Mouse (Mus musculus) liver, embryonic 12.5 days (tissue): ENCODE data around the gene Grid2. TPM values are rescaled to one million over a fixed set of nuclear protein-coding genes. Genes with fewer than 3 reads are reported as not detected.

Experiments used
- ATAC-seq: fragments of 200-750 bp; cut with Nextera tagmentation; 2 replicates; pipeline ENCODE4 v1.8.0; 2017; ENCODE audit warnings: moderate number of reproducible peaks, mild to moderate bottlenecking, moderate library complexity
- H3K27ac ChIP-seq: fragments of 300-500 bp; sonication (generic); 2 replicates; pipeline ENCODE4 v1.5.1; 2016; ENCODE audit warnings: mild to moderate bottlenecking
- H3K27me3 ChIP-seq: fragments of 300-500 bp; sonication (generic); replicated peaks from 2 replicates; pipeline ENCODE4 v1.6.1; 2016; ENCODE audit warnings: mild to moderate bottlenecking, moderate library complexity
- H3K36me3 ChIP-seq: fragments of 300-500 bp; sonication (generic); 2 replicates; pipeline ENCODE4 v1.6.1; 2016; ENCODE audit warnings: mild to moderate bottlenecking, moderate library complexity
- H3K4me1 ChIP-seq: fragments of 300-500 bp; sonication (generic); 2 replicates; pipeline ENCODE4 v1.6.1; 2016
- H3K4me2 ChIP-seq: fragments of 300-500 bp; sonication (generic); 2 replicates; pipeline ENCODE4 v1.6.1; 2016; ENCODE audit warnings: mild to moderate bottlenecking, moderate library complexity
- H3K4me3 ChIP-seq: fragments of 300-500 bp; sonication (generic); 2 replicates; pipeline ENCODE4 v1.5.1; 2016; ENCODE audit warnings: mild to moderate bottlenecking, moderate library complexity
- H3K9ac ChIP-seq: fragments of 300-500 bp; sonication (generic); 2 replicates; pipeline ENCODE4 v1.6.1; 2016; ENCODE audit warnings: mild to moderate bottlenecking, moderate library complexity
- H3K9me3 ChIP-seq: fragments of 300-500 bp; sonication (generic); replicated peaks from 2 replicates; pipeline ENCODE4 v1.6.1; 2016; ENCODE audit warnings: mild to moderate bottlenecking, moderate library complexity
- WGBS: fragments of 180-500 bp; shearing (Covaris S2); methylation state at CpG from one replicate; pipeline ENCODE4 v1.1.7; 2016; ENCODE audit not compliant: insufficient replicate concordance; 5-methylcytosine and 5-hydroxymethylcytosine counted together
- polyA plus RNA-seq: library from polyadenylated mRNA; unstranded; fragments of >200 nt; fragmentation: Nextera tagmentation; extraction: Ambion mirVana; gene quantifications from 2 replicates; pipeline ENCODE4 v1.2.1, GENCODE M21; 2016

The Grid2 gene
- polyA plus RNA-seq, 1 experiment from 2014 or later: not detected

DNA sequence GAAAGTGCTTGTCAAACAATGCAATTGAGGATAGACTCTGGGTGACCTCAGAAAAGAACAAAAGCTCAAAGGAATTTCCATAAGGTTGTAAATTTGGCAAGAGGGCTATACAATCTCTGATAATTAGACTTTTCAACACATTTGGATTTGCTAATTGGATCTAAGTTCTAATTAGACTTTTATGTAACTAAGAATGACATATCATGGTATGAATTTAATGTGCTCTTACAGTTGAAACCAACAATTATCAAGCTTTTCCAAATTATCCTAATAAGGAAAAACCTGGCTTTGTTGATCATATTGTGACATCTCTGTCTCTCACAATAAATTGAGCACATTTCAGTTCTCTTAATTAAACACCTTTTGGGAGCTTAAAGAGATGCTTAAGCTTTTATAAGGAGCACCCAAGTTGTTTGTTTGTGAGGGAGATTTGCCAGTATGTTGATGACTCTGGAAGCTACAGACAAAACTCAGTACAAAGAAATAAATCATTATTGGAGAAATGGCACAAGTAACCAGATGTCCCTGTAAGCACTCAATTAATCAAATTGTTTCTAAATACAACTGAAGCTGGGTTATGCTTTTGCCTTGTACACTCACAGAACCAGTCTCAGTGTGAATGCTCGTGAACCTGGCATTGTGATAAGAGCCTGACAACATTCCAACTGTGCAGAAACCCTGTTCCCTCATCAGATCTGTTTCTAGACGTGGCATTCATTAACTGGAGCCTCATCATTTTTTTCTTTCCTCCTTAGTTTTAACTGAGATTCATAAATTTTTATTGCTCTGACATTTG is 1018.8 kb downstream of the Grid2 start:
- WGBS: 36% methylated on average over 2 of the region's 2 CpGs
- no peak for ATAC-seq
- no peaks in the 10 kb centered on the region for H3K27me3 ChIP-seq
- no peaks in the 10 kb centered on the region for H3K36me3 ChIP-seq
- H3K4me2 ChIP-seq: no peak overlapping the region
- H3K9ac ChIP-seq: no peak overlapping the region
- H3K4me3 ChIP-seq: no peak overlapping the region
- no peak overlapping the region for H3K27ac ChIP-seq
- no peaks in the 10 kb centered on the region for H3K9me3 ChIP-seq
- H3K4me1 ChIP-seq: no peaks in the 10 kb centered on the region

- Histone ChIP-seq H3K4me1 (no peaks in the 10 kb centered on the region), H3K36me3 (no peaks in the 10 kb centered on the region), H3K27ac (no peak overlapping the region), H3K27me3 (no peaks in the 10 kb centered on the region), H3K4me2 (no peak overlapping the region), H3K9ac (no peak overlapping the region), H3K4me3 (no peak overlapping the region), H3K9me3 (no peaks in the 10 kb centered on the region)
- WGBS: 60% methylated on average over 2 of the region's 2 CpGs
- ATAC-seq: no peak
Measured at GRCm38 (mm10) chr6:64279927-64280326, 1024.3 kb downstream of the Grid2 start.

DNA sequence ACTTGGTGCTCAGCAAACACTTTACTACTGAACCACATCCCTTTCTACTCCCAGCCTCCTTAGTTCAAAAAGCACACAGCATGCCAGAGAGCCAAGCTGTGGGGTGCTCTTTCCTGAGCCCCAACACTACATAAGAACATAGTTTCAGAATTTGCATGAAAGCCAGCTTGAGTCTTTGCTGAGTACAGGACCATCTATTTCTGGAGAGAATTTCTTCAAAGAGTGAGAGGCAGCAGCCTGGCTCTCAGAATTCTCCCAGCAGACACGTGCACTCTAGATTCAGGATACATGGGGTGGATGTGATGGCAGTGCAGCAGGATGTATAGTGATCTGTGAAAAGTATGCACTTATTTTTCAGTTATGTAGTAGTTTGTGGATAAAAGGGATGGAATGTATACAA is 1038.1 kb downstream of the Grid2 start:
- no peak for ATAC-seq

GRCm38 (mm10) chr6:64297633-64298032 is 1042.0 kb downstream of the Grid2 start:
- H3K9me3 ChIP-seq: no peaks in the 10 kb centered on the region
- no peak overlapping the region for H3K4me3 ChIP-seq
- no peak overlapping the region for H3K9ac ChIP-seq
- H3K27ac ChIP-seq: no peak overlapping the region
- WGBS: 59% methylated on average over 1 of the region's 1 CpGs
- no peak for ATAC-seq
- no peaks in the 10 kb centered on the region for H3K4me1 ChIP-seq
- H3K27me3 ChIP-seq: no peaks in the 10 kb centered on the region
- no peak overlapping the region for H3K4me2 ChIP-seq
- H3K36me3 ChIP-seq: no peaks in the 10 kb centered on the region

More for the DNA sequence above, 1038.1 kb downstream of the Grid2 start:
- H3K4me1 ChIP-seq: no peaks in the 10 kb centered on the region
- no peak overlapping the region for H3K4me2 ChIP-seq
- no peaks in the 10 kb centered on the region for H3K36me3 ChIP-seq
- 61% methylated on average over 1 of the region's 1 CpGs for WGBS
- no peak overlapping the region for H3K9ac ChIP-seq
- no peaks in the 10 kb centered on the region for H3K27me3 ChIP-seq
- no peak overlapping the region for H3K27ac ChIP-seq
- no peak overlapping the region for H3K4me3 ChIP-seq
- H3K9me3 ChIP-seq: no peaks in the 10 kb centered on the region

GRCm38 (mm10) chr6:64304709-64305476 is 1049.2 kb downstream of the Grid2 start:
- H3K4me3 ChIP-seq: no peak overlapping the region
- H3K9ac ChIP-seq: no peak overlapping the region
- H3K27me3 ChIP-seq: no peaks in the 10 kb centered on the region
- no peak overlapping the region for H3K4me2 ChIP-seq
- H3K27ac ChIP-seq: no peak overlapping the region
- no peak for ATAC-seq
- no peaks in the 10 kb centered on the region for H3K4me1 ChIP-seq
- no peaks in the 10 kb centered on the region for H3K9me3 ChIP-seq
- 38% methylated on average over 2 of the region's 2 CpGs for WGBS
- no peaks in the 10 kb centered on the region for H3K36me3 ChIP-seq

DNA sequence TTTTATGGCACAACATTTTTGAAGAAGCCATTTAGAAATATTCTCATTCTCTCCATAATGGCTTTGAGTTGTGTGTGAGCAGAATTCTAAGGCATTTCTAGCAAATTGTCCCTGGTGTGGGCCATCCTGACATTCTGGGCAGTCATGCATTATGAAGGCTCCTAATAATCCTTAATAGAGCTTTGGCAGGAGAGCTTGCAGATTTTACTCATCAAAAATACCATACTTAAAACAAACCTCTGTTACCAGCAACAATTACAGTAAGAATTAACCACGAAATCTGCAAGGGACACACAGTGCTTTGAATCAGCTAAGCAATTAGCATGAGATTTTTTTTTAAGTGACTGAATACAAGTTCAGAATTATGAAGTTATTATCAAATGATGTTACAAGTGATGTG is 1053.0 kb downstream of the Grid2 start:
- Histone ChIP-seq H3K36me3 (no peaks in the 10 kb centered on the region), H3K9me3 (no peaks in the 10 kb centered on the region), H3K27ac (no peak overlapping the region), H3K4me3 (no peak overlapping the region), H3K4me2 (no peak overlapping the region), H3K4me1 (no peaks in the 10 kb centered on the region), H3K27me3 (no peaks in the 10 kb centered on the region), H3K9ac (no peak overlapping the region)
- ATAC-seq: no peak
- 69% methylated on average over 1 of the region's 1 CpGs for WGBS

DNA sequence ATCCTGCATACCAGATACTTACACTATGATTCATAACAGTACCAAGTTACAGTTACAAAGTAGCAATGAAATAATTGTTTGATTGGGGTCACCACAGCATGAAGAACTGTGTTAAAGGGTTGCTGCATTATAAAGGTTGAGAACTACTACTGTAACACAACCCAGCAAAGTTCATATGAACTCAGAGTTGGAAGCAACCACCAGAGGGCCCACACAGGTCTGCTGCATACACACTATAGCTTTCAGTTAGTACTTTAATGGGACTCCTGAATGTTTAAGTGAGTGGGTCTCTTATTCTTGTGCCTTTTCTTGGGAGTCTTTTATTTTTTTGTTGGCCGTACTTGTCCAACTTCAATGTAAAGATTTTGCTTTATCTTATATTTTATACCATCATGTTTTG is 1057.5 kb downstream of the Grid2 start:
- no peak overlapping the region for H3K9ac ChIP-seq
- 72% methylated on average over 1 of the region's 1 CpGs for WGBS
- H3K36me3 ChIP-seq: no peaks in the 10 kb centered on the region
- H3K27me3 ChIP-seq: no peaks in the 10 kb centered on the region
- no peak overlapping the region for H3K4me2 ChIP-seq
- H3K9me3 ChIP-seq: no peaks in the 10 kb centered on the region
- no peak overlapping the region for H3K4me3 ChIP-seq
- H3K4me1 ChIP-seq: no peaks in the 10 kb centered on the region
- ATAC-seq: no peak
- H3K27ac ChIP-seq: no peak overlapping the region

DNA sequence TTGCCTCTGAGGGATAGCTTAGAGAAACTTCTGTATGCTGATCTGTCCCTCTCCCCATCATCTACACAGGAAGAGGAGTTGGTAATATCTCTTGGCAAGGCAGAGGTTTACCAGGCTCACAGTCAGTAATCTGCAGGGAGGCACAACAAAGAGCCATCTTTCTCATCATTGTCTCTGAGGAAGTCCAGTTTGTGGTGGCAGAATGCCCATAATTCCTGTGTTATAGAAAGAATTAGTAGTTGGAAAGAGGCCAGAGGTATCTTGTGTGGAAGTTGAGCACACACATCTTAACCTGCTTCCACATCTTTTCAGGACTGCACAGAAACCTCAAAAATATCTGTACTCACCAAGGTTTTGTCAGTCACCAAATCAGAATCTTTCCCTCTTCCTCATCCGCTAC is 1071.3 kb downstream of the Grid2 start:
- Histone ChIP-seq H3K36me3 (no peaks in the 10 kb centered on the region), H3K4me3 (no peak overlapping the region), H3K9me3 (no peaks in the 10 kb centered on the region), H3K27ac (no peak overlapping the region), H3K9ac (no peak overlapping the region), H3K4me1 (no peaks in the 10 kb centered on the region), H3K4me2 (no peak overlapping the region), H3K27me3 (no peaks in the 10 kb centered on the region)
- WGBS: 68% methylated on average over 1 of the region's 1 CpGs
- ATAC-seq: no peak

- H3K9me3 ChIP-seq: no peaks in the 10 kb centered on the region
- H3K4me1 ChIP-seq: no peaks in the 10 kb centered on the region
- no peak overlapping the region for H3K4me2 ChIP-seq
- H3K27ac ChIP-seq: no peak overlapping the region
- H3K36me3 ChIP-seq: no peaks in the 10 kb centered on the region
- WGBS: 61% methylated on average over 3 of the region's 3 CpGs
- no peak for ATAC-seq
- H3K27me3 ChIP-seq: no peaks in the 10 kb centered on the region
- no peak overlapping the region for H3K4me3 ChIP-seq
- no peak overlapping the region for H3K9ac ChIP-seq
Measured at GRCm38 (mm10) chr6:64327876-64328275, 1072.2 kb downstream of the Grid2 start.

DNA sequence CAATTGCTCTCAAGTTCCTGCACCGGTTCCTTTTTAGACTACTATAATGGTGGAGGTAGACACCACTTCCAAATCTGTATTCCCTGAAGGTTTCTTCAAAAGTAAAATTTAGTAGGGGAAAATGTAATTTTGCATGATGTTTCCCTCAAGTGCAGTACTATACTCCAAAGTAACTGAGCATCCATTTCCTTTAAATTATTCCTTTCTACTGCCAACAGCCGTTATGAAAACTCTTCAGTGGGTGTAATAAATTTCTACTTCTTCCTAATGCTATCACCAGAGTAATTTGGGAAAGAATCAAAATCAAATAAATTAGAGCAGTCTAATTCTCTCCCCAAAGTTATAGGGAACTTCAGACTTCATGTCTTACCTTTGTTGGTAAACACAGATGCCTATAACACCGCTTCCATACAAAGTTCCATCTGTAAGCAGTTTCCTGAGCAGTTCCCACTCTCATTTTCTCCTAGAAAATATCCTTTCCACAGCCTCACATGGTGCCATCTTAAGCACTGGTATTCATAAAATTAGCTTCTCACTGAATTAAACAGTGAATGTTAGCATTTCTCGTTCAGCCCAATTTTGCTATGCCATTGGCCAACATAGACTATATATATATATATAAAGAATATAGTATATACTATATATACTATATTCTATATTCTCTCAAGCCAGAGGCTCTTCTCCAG is 1142.9 kb downstream of the Grid2 start:
- no peaks in the 10 kb centered on the region for H3K4me1 ChIP-seq
- WGBS: 69% methylated on average over 4 of the region's 4 CpGs
- H3K9me3 ChIP-seq: no peaks in the 10 kb centered on the region
- no peak for ATAC-seq
- H3K36me3 ChIP-seq: no peaks in the 10 kb centered on the region
- H3K4me3 ChIP-seq: no peak overlapping the region
- no peak overlapping the region for H3K9ac ChIP-seq
- H3K27me3 ChIP-seq: no peaks in the 10 kb centered on the region
- H3K27ac ChIP-seq: no peak overlapping the region
- H3K4me2 ChIP-seq: no peak overlapping the region

DNA sequence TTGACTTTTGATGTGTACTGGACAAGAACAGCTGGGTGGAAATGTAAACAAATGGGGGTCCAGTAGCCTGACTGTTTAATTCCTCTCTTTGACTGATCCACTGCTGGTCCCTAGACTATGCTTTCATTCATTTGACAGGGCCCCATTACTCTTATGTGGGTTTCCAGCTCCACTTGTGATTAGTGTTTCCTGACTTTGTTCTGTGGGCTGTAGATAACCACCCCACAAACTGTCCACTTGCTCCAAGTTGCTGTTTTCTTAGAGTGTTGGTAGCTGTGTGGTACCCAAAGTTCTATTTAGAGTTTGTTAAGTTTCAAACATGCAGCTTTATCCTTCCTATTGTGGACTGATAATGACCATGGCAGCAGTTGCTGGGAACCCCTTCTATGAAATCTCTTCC is 1172.0 kb downstream of the Grid2 start:
- no peaks in the 10 kb centered on the region for H3K27me3 ChIP-seq
- no peak overlapping the region for H3K4me2 ChIP-seq
- no peaks in the 10 kb centered on the region for H3K4me1 ChIP-seq
- no peak overlapping the region for H3K4me3 ChIP-seq
- H3K36me3 ChIP-seq: no peaks in the 10 kb centered on the region
- ATAC-seq: no peak
- no peak overlapping the region for H3K27ac ChIP-seq
- H3K9me3 ChIP-seq: no peaks in the 10 kb centered on the region
- H3K9ac ChIP-seq: no peak overlapping the region

- no peak for ATAC-seq
- WGBS: 52% methylated on average over 1 of the region's 1 CpGs
- no peaks in the 10 kb centered on the region for H3K36me3 ChIP-seq
- no peaks in the 10 kb centered on the region for H3K27me3 ChIP-seq
- no peaks in the 10 kb centered on the region for H3K9me3 ChIP-seq
- H3K4me2 ChIP-seq: no peak overlapping the region
- H3K4me1 ChIP-seq: no peaks in the 10 kb centered on the region
- no peak overlapping the region for H3K27ac ChIP-seq
- no peak overlapping the region for H3K9ac ChIP-seq
- no peak overlapping the region for H3K4me3 ChIP-seq
Measured at GRCm38 (mm10) chr6:64428898-64429297, 1173.2 kb downstream of the Grid2 start.
